Mouse (Mus musculus) stomach, postnatal 0 days (tissue): Measurements from ENCODE around the gene Col26a1. TPM values are rescaled to one million over a fixed set of nuclear protein-coding genes. Genes with fewer than 3 reads are reported as not detected.
A peak's percentile ranks its signal among the peaks of the same experiment; 100 is the strongest.

Source experiments
- ATAC-seq: fragments of 200-750 bp; cut with Nextera tagmentation; 2 replicates; pipeline ENCODE4 v1.8.0; 2017; ENCODE audit not compliant: low FRiP score, low TSS enrichment
- DNase-seq: peaks from one replicate; pipeline ENCODE4 v3.0.0-alpha.2; 2016; ENCODE audit warnings: low spot score
- H3K27ac ChIP-seq: fragments of 300-500 bp; sonication (generic); replicated peaks from 2 replicates; pipeline ENCODE4 v1.5.1; 2014; ENCODE audit warnings: mild to moderate bottlenecking, control low read depth
- H3K27me3 ChIP-seq: fragments of 300-500 bp; sonication (generic); 2 replicates; pipeline ENCODE4 v1.6.1; 2014; ENCODE audit warnings: low read length; ENCODE audit not compliant: control insufficient read depth, insufficient read depth
- H3K36me3 ChIP-seq: fragments of 300-500 bp; sonication (generic); 2 replicates; pipeline ENCODE4 v1.6.1; 2014; ENCODE audit warnings: low read length, mixed read lengths; ENCODE audit not compliant: control insufficient read depth, insufficient read depth
- H3K4me1 ChIP-seq: fragments of 300-500 bp; sonication (generic); replicated peaks from 2 replicates; pipeline ENCODE4 v1.6.1; 2014; ENCODE audit warnings: antibody characterized with exemption; ENCODE audit not compliant: control insufficient read depth, insufficient read depth
- H3K4me2 ChIP-seq: fragments of 300-500 bp; sonication (generic); replicated peaks from 2 replicates; pipeline ENCODE4 v1.6.1; 2014; ENCODE audit warnings: low read depth, mild to moderate bottlenecking, control low read depth, moderate library complexity
- H3K4me3 ChIP-seq: fragments of 300-500 bp; sonication (generic); 2 replicates; pipeline ENCODE4 v1.5.1; 2014; ENCODE audit warnings: low read depth, low read length, control low read depth
- H3K9ac ChIP-seq: fragments of 300-500 bp; sonication (generic); 2 replicates; pipeline ENCODE4 v1.6.1; 2014; ENCODE audit warnings: mild to moderate bottlenecking, low read length, control low read depth, mixed read lengths
- H3K9me3 ChIP-seq: fragments of 300-500 bp; sonication (generic); 2 replicates; pipeline ENCODE4 v1.6.1; 2016; ENCODE audit warnings: low read length; ENCODE audit not compliant: control insufficient read depth
- CTCF ChIP-seq: IDR thresholded peaks from 2 replicates; pipeline ENCODE4 v1.5.1; 2016; ENCODE audit warnings: antibody characterized with exemption, low read depth, mild to moderate bottlenecking, moderate library complexity
- EP300 ChIP-seq: optimal IDR thresholded peaks from 2 replicates; pipeline ENCODE3; 2016; ENCODE audit warnings: antibody characterized with exemption
- WGBS: fragments of 180-500 bp; shearing (Covaris S2); extraction: QIAGEN DNeasy Blood & Tissue Kit; methylation state at CpG from one replicate; pipeline ENCODE4 v1.1.7; 2014; 5-methylcytosine and 5-hydroxymethylcytosine counted together
- polyA plus RNA-seq: library from polyadenylated mRNA; unstranded; fragments of >200 nt; fragmentation: Nextera tagmentation; extraction: Ambion mirVana; gene quantifications from 2 replicates; pipeline ENCODE4 v1.2.1, GENCODE M21; 2015

Gene Col26a1
- polyA plus RNA-seq, 1 experiment from 2014 or later, result 2.9 TPM

- ATAC-seq, result no peak
- no peak overlapping the region for H3K4me3 ChIP-seq
- H3K9me3 ChIP-seq, result no peaks in the 10 kb centered on the region
- peak overlapping the region; percentile 23; the same call in 1 of the 2 replicates for H3K4me2 ChIP-seq
- no peak overlapping the region for H3K27ac ChIP-seq
- no peak overlapping the region for H3K9ac ChIP-seq
- peak; percentile 61 for DNase-seq
- no peaks in the 10 kb centered on the region for H3K27me3 ChIP-seq
- WGBS, result 31% methylated on average over 11 of the region's 11 CpGs
- peak; percentile 71 for TF ChIP-seq CTCF
- no peak for TF ChIP-seq EP300
- H3K36me3 ChIP-seq, result no peaks in the 10 kb centered on the region
- no peaks in the 10 kb centered on the region for H3K4me1 ChIP-seq
Measured at GRCm38 (mm10) chr5:136714879-136715278, 168.1 kb downstream of the Col26a1 start.

- WGBS, result 26% methylated on average over 32 of the region's 32 CpGs
- DNase-seq, result no peak
- ATAC-seq, result no peak; the same call in 1 of the 2 replicates
- H3K36me3 ChIP-seq, result no peaks in the 10 kb centered on the region
- H3K4me1 ChIP-seq, result no peaks in the 10 kb centered on the region
- H3K9me3 ChIP-seq, result no peaks in the 10 kb centered on the region
- H3K27ac ChIP-seq, result no peak overlapping the region
- H3K9ac ChIP-seq, result no peak overlapping the region
- H3K4me3 ChIP-seq, result no peak overlapping the region
- peak; percentile 27; the same call in 1 of the 2 replicates for TF ChIP-seq CTCF
- no peak for TF ChIP-seq EP300
- H3K27me3 ChIP-seq, result no peaks in the 10 kb centered on the region
- H3K4me2 ChIP-seq, result peak overlapping the region; percentile 23; the same call in 1 of the 2 replicates
Measured at GRCm38 (mm10) chr5:136714232-136714875, 168.7 kb downstream of the Col26a1 start.

GRCm38 (mm10) chr5:136710742-136711141 lies 172.3 kb downstream of the Col26a1 start:
- 34% methylated on average over 4 of the region's 4 CpGs for WGBS
- no peaks in the 10 kb centered on the region for H3K36me3 ChIP-seq
- DNase-seq (peak; percentile 81), ATAC-seq (peak; percentile 38)
- TF ChIP-seq EP300 (no peak), CTCF (no peak)
- H3K9me3 ChIP-seq, result no peaks in the 10 kb centered on the region
- no peak overlapping the region for H3K4me3 ChIP-seq
- H3K4me1 ChIP-seq, result no peaks in the 10 kb centered on the region
- no peak overlapping the region for H3K9ac ChIP-seq
- H3K27me3 ChIP-seq, result no peaks in the 10 kb centered on the region
- H3K4me2 ChIP-seq, result no peak overlapping the region
- no peak overlapping the region for H3K27ac ChIP-seq

- Histone ChIP-seq H3K4me1 (no peaks in the 10 kb centered on the region), H3K4me2 (no peak overlapping the region), H3K27ac (no peak overlapping the region), H3K4me3 (no peak overlapping the region), H3K36me3 (no peaks in the 10 kb centered on the region), H3K27me3 (no peaks in the 10 kb centered on the region), H3K9me3 (no peaks in the 10 kb centered on the region), H3K9ac (no peak overlapping the region)
- TF ChIP-seq EP300, result no peak
- TF ChIP-seq CTCF, result no peak
- DNase-seq (no peak), ATAC-seq (no peak)
- 73% methylated on average over 12 of the region's 12 CpGs for WGBS
Measured at GRCm38 (mm10) chr5:136708116-136708515, 174.9 kb downstream of the Col26a1 start.

- Histone ChIP-seq H3K4me1 (no peaks in the 10 kb centered on the region), H3K9ac (no peak overlapping the region), H3K27ac (no peak overlapping the region), H3K4me3 (no peak overlapping the region), H3K36me3 (no peaks in the 10 kb centered on the region), H3K4me2 (no peak overlapping the region), H3K27me3 (no peaks in the 10 kb centered on the region), H3K9me3 (no peaks in the 10 kb centered on the region)
- DNase-seq (peak; percentile 83), ATAC-seq (peak; percentile 53; the same call in 1 of the 2 replicates)
- WGBS, result 2% methylated on average over 9 of the region's 9 CpGs
- peak; percentile 92 for TF ChIP-seq CTCF
- no peak for TF ChIP-seq EP300
Measured at GRCm38 (mm10) chr5:136706803-136707202, 176.2 kb downstream of the Col26a1 start.

GRCm38 (mm10) chr5:136705532-136705931 lies 177.5 kb downstream of the Col26a1 start:
- Histone ChIP-seq H3K9me3 (no peaks in the 10 kb centered on the region), H3K4me1 (no peaks in the 10 kb centered on the region), H3K27ac (no peak overlapping the region), H3K36me3 (no peaks in the 10 kb centered on the region), H3K9ac (no peak overlapping the region), H3K27me3 (no peaks in the 10 kb centered on the region), H3K4me3 (no peak overlapping the region), H3K4me2 (no peak overlapping the region)
- 96% methylated on average over 3 of the region's 3 CpGs for WGBS
- no peak for DNase-seq
- no peak for ATAC-seq
- TF ChIP-seq CTCF (peak; percentile 55), EP300 (no peak)
